Mouse (Mus musculus) spleen, adult 2 months (tissue): Measurements from ENCODE around the gene Gm20388. TPM values are rescaled to one million over a fixed set of nuclear protein-coding genes. Genes with fewer than 3 reads are reported as not detected.

Experiments
- DNase-seq, 2 experiments: peaks; one replicate each; pipeline versions ENCODE4 v3.0.0 to v3.0.0-alpha.2; 2012 to 2021; ENCODE audit warnings: low spot score in 2 of 2, low read depth in 1 of 2
- H3K27ac ChIP-seq: fragments of 200-500 bp; 2 replicates; pipeline ENCODE4 v1.5.1; 2012; ENCODE audit warnings: low read length, inconsistent platforms; ENCODE audit not compliant: insufficient read depth
- H3K27me3 ChIP-seq: fragments of 200-500 bp; 2 replicates; pipeline ENCODE4 v1.6.1; 2012; ENCODE audit warnings: mild to moderate bottlenecking, moderate library complexity, low read length, inconsistent platforms; ENCODE audit not compliant: control insufficient read depth, insufficient read depth
- H3K36me3 ChIP-seq: fragments of 200-500 bp; 2 replicates; pipeline ENCODE4 v1.6.1; 2012; ENCODE audit warnings: mild to moderate bottlenecking, low read length, inconsistent platforms; ENCODE audit not compliant: control insufficient read depth, insufficient read depth
- H3K4me1 ChIP-seq: fragments of 200-500 bp; 2 replicates; pipeline ENCODE4 v1.6.1; 2011; ENCODE audit warnings: inconsistent platforms; ENCODE audit not compliant: control insufficient read depth, insufficient read depth, insufficient read length
- H3K4me3 ChIP-seq: fragments of 200-500 bp; 2 replicates; pipeline ENCODE4 v1.5.1; 2011; ENCODE audit warnings: mild to moderate bottlenecking, inconsistent platforms; ENCODE audit not compliant: insufficient read depth, insufficient read length; ENCODE audit errors: extremely low read depth
- CTCF ChIP-seq: fragments of 200-500 bp; IDR thresholded peaks from 2 replicates; pipeline ENCODE4 v1.5.1; 2011; ENCODE audit warnings: mild to moderate bottlenecking, inconsistent platforms; ENCODE audit not compliant: insufficient read depth, insufficient read length, insufficient replicate concordance; ENCODE audit errors: extremely low read depth
- POLR2A ChIP-seq: fragments of 200-500 bp; IDR thresholded peaks from 2 replicates; pipeline ENCODE4 v1.6.1; 2011; ENCODE audit warnings: low read depth, low read length, inconsistent platforms
- WGBS: fragments of 180-500 bp; shearing (Covaris S2); methylation state at CpG from one replicate; pipeline ENCODE4 v1.1.7; 2018; 5-methylcytosine and 5-hydroxymethylcytosine counted together
- polyA plus RNA-seq: library from polyadenylated mRNA; depleted of rRNA; stranded (reverse); fragments of >200 nt; gene quantifications from 2 replicates; pipeline ENCODE4 v1.2.3, GENCODE M21; 2012

Gene Gm20388
- polyA plus RNA-seq, 1 experiment = 26.1 TPM

- H3K4me3 ChIP-seq = no peak overlapping the region
- H3K36me3 ChIP-seq = no peaks in the 10 kb centered on the region
- WGBS = 61% methylated on average over 9 of the region's 9 CpGs
- no peak for DNase-seq
- H3K27ac ChIP-seq = no peak overlapping the region
- H3K4me1 ChIP-seq = no peaks in the 10 kb centered on the region
- TF ChIP-seq POLR2A (no peak), CTCF (no peak)
- H3K27me3 ChIP-seq = no peaks in the 10 kb centered on the region
These were observed 1581.0 kb downstream of the Gm20388 start for GRCm38 (mm10) chr8:121491633-121492032.

DNA sequence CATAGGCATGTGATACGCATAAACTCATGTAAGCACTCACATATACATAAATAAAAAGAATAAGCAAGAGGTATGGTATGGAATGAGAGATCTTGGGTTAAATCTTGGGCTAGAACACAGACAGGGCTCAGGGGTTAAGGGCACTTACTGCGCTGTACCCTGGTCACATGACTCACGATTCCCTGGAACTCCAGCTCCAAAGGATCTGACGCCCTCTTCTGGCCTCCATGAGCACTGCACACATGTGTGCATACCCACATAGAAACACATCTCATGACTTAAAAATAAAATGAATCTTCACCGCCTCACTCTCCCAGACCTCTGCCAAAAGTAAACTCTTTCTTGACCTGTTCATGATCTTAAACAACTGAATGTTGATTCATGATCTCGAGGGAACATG lies 1587.0 kb downstream of the Gm20388 start:
- Histone ChIP-seq H3K27ac (no peak overlapping the region), H3K4me3 (no peak overlapping the region), H3K27me3 (no peaks in the 10 kb centered on the region), H3K36me3 (no peaks in the 10 kb centered on the region), H3K4me1 (no peaks in the 10 kb centered on the region)
- 84% methylated on average over 6 of the region's 6 CpGs for WGBS
- TF ChIP-seq CTCF (no peak), POLR2A (no peak)
- DNase-seq = no peak

GRCm38 (mm10) chr8:121511751-121512150 lies 1601.1 kb downstream of the Gm20388 start:
- Histone ChIP-seq H3K36me3 (no peaks in the 10 kb centered on the region), H3K4me1 (no peaks in the 10 kb centered on the region), H3K4me3 (no peak overlapping the region), H3K27ac (no peak overlapping the region), H3K27me3 (no peaks in the 10 kb centered on the region)
- WGBS = 64% methylated on average over 9 of the region's 9 CpGs
- no peak for TF ChIP-seq CTCF
- TF ChIP-seq POLR2A = no peak
- no peak for DNase-seq

DNA sequence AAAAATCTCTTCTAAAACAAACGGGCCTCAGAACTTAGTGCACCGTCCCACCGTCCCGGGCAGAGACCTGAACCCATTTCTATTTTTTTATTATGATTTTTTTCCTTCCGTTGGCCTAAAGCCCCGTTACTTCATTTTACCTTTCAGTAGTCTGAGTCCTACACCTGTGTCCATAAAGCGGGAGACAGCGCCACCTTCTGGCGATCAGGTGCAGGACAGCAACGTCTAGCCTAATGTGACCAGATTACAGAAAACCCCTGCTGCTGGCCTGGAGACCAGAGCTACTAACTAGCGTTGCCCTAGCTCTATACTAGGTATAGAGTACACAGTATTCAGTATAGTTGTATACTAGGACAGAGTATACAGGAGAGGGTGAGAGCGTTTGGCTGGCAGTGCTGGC lies 1602.8 kb downstream of the Gm20388 start:
- Histone ChIP-seq H3K4me3 (no peak overlapping the region), H3K27me3 (no peaks in the 10 kb centered on the region), H3K27ac (no peak overlapping the region), H3K4me1 (no peaks in the 10 kb centered on the region), H3K36me3 (no peaks in the 10 kb centered on the region)
- peak; percentile 18 to 65 for DNase-seq
- peak; percentile 79; the same call in 1 of the 2 replicates for TF ChIP-seq CTCF
- no peak for TF ChIP-seq POLR2A
- 5% methylated on average over 12 of the region's 12 CpGs for WGBS

DNA sequence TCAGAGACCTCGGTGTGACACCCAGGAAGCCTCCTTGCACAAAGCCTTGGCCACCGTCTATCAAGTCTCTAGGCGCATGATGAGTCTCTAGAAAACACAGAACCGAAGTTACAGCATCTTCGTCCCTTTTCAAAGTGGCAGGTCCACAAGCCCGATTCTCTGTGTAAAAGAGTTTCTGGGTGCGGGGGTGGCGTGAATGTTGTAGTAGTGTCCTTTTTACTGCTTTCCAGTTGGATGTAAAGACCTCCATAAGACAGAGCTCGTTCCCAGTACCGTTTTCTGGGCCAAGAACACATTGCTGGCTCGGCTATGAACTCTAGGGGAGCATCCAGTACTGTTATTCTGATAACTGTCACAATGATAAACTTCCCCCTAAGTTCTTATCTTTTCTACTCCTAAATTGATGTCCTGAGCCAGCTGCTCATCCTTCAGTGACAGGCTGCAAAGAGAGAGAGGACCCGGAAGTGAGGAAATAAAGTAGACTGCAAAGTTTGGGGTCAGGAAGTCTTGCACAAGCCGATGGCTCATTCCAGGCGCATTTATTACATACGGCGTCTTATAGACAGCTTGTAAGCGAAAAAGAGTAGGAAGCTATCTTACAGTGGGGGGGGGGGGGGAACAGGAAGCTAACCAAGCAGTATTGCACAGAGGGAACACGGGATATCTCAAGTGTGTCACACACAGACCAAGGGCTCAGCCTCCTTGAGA lies 1614.6 kb downstream of the Gm20388 start:
- H3K4me3 ChIP-seq = no peak overlapping the region
- WGBS = 58% methylated on average over 18 of the region's 18 CpGs
- DNase-seq = no peak
- no peaks in the 10 kb centered on the region for H3K36me3 ChIP-seq
- H3K27ac ChIP-seq = no peak overlapping the region
- H3K4me1 ChIP-seq = no peaks in the 10 kb centered on the region
- TF ChIP-seq POLR2A = no peak
- no peak for TF ChIP-seq CTCF
- H3K27me3 ChIP-seq = no peaks in the 10 kb centered on the region

GRCm38 (mm10) chr8:121526811-121527550 lies 1616.3 kb downstream of the Gm20388 start:
- Histone ChIP-seq H3K27ac (no peak overlapping the region), H3K36me3 (no peaks in the 10 kb centered on the region), H3K27me3 (no peaks in the 10 kb centered on the region), H3K4me3 (no peak overlapping the region), H3K4me1 (no peaks in the 10 kb centered on the region)
- TF ChIP-seq CTCF (no peak), POLR2A (no peak)
- DNase-seq = no peak
- WGBS = 66% methylated on average over 6 of the region's 6 CpGs

- H3K27ac ChIP-seq = no peak overlapping the region
- H3K4me3 ChIP-seq = no peak overlapping the region
- H3K4me1 ChIP-seq = no peaks in the 10 kb centered on the region
- DNase-seq = no peak
- H3K27me3 ChIP-seq = no peaks in the 10 kb centered on the region
- H3K36me3 ChIP-seq = no peaks in the 10 kb centered on the region
- no peak for TF ChIP-seq POLR2A
- no peak for TF ChIP-seq CTCF
- WGBS = 85% methylated on average over 9 of the region's 9 CpGs
These were observed 1617.1 kb downstream of the Gm20388 start for GRCm38 (mm10) chr8:121527751-121528150.
